ENCODE assay signal across 18 mouse cellular contexts in the genomic region with DNA sequence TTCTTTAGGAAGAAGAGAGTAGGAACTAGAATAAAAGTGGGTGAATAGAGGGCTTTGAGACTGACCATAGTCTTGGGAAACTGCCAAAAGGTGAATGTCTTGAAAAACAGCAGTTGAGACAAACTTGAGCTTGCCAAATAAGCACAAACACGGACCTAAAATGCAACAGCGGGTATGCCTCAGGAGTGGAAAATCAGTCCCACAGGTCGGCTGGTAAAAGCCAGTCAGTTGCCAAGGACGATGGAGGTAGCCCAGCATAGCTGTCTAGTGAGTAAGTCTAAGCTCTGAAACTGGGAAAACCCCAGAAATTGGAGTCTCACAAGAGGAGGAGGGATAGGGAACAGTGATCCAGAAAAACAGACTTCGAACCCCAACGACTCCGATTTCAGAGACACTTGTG. TPM values are rescaled to one million over a fixed set of nuclear protein-coding genes. Genes with fewer than 3 reads are reported as not detected.
DNase-seq lines count a peak whose midpoint lies in the region; ATAC-seq and TF ChIP-seq lines count a peak whose summit lies in the region.
"Had no signal": no experiment of that assay in that cellular context is flagged by ENCODE, and none has a peak within 500 bp of the region (broad histone marks: within the 10 kb centered on the region; RNA-seq: fewer than 3 reads in every experiment).

No protein-coding gene starts in this region.

- H3K4me3 ChIP-seq in hindbrain, embryonic 13.5 days = no peak overlapping the region
- no peak overlapping the region for H3K4me3 ChIP-seq in hindbrain, embryonic 11.5 days (ENCODE audit: low read depth, low read length)
- no peak overlapping the region for H3K4me3 ChIP-seq in embryonic fibroblast, embryonic 13.5 days (ENCODE audit: insufficient read depth, low read length)
- H3K4me3 ChIP-seq in limb, embryonic 14.5 days (replicated peaks; ENCODE audit: low read length) = no peak overlapping the region
- no peak overlapping the region for H3K4me3 ChIP-seq in intestine, embryonic 16.5 days (ENCODE audit: low read length)
- H3K4me3 ChIP-seq: heart, embryonic 13.5 days; neural tube, embryonic 12.5 days had no signal

- H3K4me1 ChIP-seq in hindbrain, embryonic 13.5 days (replicated peaks) = peaks cover 60% of the 10 kb centered on the region
- peaks cover 7% of the 10 kb centered on the region for H3K4me1 ChIP-seq in hindbrain, embryonic 11.5 days (replicated peaks; ENCODE audit: control insufficient read depth, insufficient read depth, low read length)
- peaks cover 10% of the 10 kb centered on the region for H3K4me1 ChIP-seq in embryonic fibroblast, embryonic 13.5 days (ENCODE audit: control insufficient read depth, insufficient read depth, low read length)
- H3K4me1 ChIP-seq in limb, embryonic 14.5 days (ENCODE audit: control insufficient read depth, insufficient read depth, low read length) = peaks cover 58% of the 10 kb centered on the region
- peaks cover 13% of the 10 kb centered on the region; the same call in 1 of the 2 replicates for H3K4me1 ChIP-seq in intestine, embryonic 16.5 days (ENCODE audit: control insufficient read depth, insufficient read depth, low read length)

- H3K9ac ChIP-seq in hindbrain, embryonic 13.5 days = no peak overlapping the region
- no peak overlapping the region for H3K9ac ChIP-seq in hindbrain, embryonic 11.5 days (ENCODE audit: low read depth, low read length)
- no peak overlapping the region for H3K9ac ChIP-seq in limb, embryonic 14.5 days (ENCODE audit: low read depth, low read length, severe bottlenecking)
- no peak overlapping the region for H3K9ac ChIP-seq in intestine, embryonic 16.5 days (ENCODE audit: low read depth, low read length)
- H3K9ac ChIP-seq: heart, embryonic 13.5 days; lung, embryonic 14.5 days; neural tube, embryonic 12.5 days had no signal

- H3K27ac ChIP-seq in hindbrain, embryonic 13.5 days = peak overlapping the region; percentile 64
- no peak overlapping the region for H3K27ac ChIP-seq in hindbrain, embryonic 11.5 days (ENCODE audit: low read depth, low read length)
- peak overlapping the region; percentile 38 for H3K27ac ChIP-seq in embryonic fibroblast, embryonic 13.5 days (ENCODE audit: insufficient read depth, low read length)
- peak overlapping the region; percentile 48; the same call in 1 of the 2 replicates for H3K27ac ChIP-seq in limb, embryonic 14.5 days (replicated peaks; ENCODE audit: low read depth, low read length)
- H3K27ac ChIP-seq in intestine, embryonic 16.5 days (ENCODE audit: low read length) = no peak overlapping the region
- H3K27ac ChIP-seq: heart, embryonic 13.5 days; neural tube, embryonic 12.5 days had no signal

- no peaks in the 10 kb centered on the region for H3K36me3 ChIP-seq in hindbrain, embryonic 13.5 days
- H3K36me3 ChIP-seq in hindbrain, embryonic 11.5 days (ENCODE audit: control insufficient read depth, insufficient read depth, low read length) = no peaks in the 10 kb centered on the region
- no peaks in the 10 kb centered on the region for H3K36me3 ChIP-seq in limb, embryonic 14.5 days (ENCODE audit: control insufficient read depth, insufficient read depth, low read length)
- no peaks in the 10 kb centered on the region for H3K36me3 ChIP-seq in intestine, embryonic 16.5 days (ENCODE audit: control insufficient read depth, insufficient read depth, low read length)
- H3K36me3 ChIP-seq: heart, embryonic 13.5 days had no signal

- no peak for TF ChIP-seq CTCF in Patski (IDR thresholded peaks at IDR 0.05)
- no peak for TF ChIP-seq CTCF in embryonic fibroblast, embryonic 13.5 days (IDR thresholded peaks at IDR 0.05; ENCODE audit: borderline replicate concordance, insufficient read depth, low read length)

- no peaks in the 10 kb centered on the region for H3K27me3 ChIP-seq in hindbrain, embryonic 13.5 days
- H3K27me3 ChIP-seq in hindbrain, embryonic 11.5 days (ENCODE audit: control insufficient read depth, insufficient read depth, low read length) = no peaks in the 10 kb centered on the region
- H3K27me3 ChIP-seq in Patski = no peaks in the 10 kb centered on the region
- no peaks in the 10 kb centered on the region for H3K27me3 ChIP-seq in limb, embryonic 14.5 days (ENCODE audit: control insufficient read depth, insufficient read depth, low read length)
- H3K27me3 ChIP-seq in intestine, embryonic 16.5 days (replicated peaks; ENCODE audit: control insufficient read depth, insufficient read depth, low read length) = no peaks in the 10 kb centered on the region
- H3K27me3 ChIP-seq: CH12.LX; neural tube, embryonic 12.5 days had no signal

- CTCF ChIA-PET in Patski (lab: Charles Lee) = interaction anchor here (0.9 to 1.2 kb wide), 4 partner anchors 9 to 41 kb away, joined by 3 to 4 read pairs (median 3); no protein-coding TSS in a partner anchor

- in situ Hi-C loops in Patski (cut with MboI; ENCODE audit: low pct_unique_long_range_greater_than_20kb) = no loop called here

- no peak for TF ChIP-seq POLR2A in embryonic fibroblast, embryonic 13.5 days (IDR thresholded peaks at IDR 0.05; ENCODE audit: low read depth, low read length)
- no peak for TF ChIP-seq POLR2A in limb, embryonic 14.5 days (IDR thresholded peaks at IDR 0.05; ENCODE audit: borderline replicate concordance, extremely low read depth, insufficient read depth, insufficient read length)

- H3K4me2 ChIP-seq in hindbrain, embryonic 13.5 days = no peak overlapping the region
- no peak overlapping the region for H3K4me2 ChIP-seq in hindbrain, embryonic 11.5 days (replicated peaks; ENCODE audit: low read depth, low read length)
- H3K4me2 ChIP-seq in limb, embryonic 14.5 days (replicated peaks; ENCODE audit: low read depth, low read length, severe bottlenecking) = no peak overlapping the region
- H3K4me2 ChIP-seq in intestine, embryonic 16.5 days (ENCODE audit: low read depth, low read length) = no peak overlapping the region
- H3K4me2 ChIP-seq: heart, embryonic 13.5 days; lung, embryonic 14.5 days; neural tube, embryonic 12.5 days had no signal

- H3K9me3 ChIP-seq in hindbrain, embryonic 13.5 days = no peaks in the 10 kb centered on the region
- H3K9me3 ChIP-seq in hindbrain, embryonic 11.5 days (ENCODE audit: control insufficient read depth, low read length) = no peaks in the 10 kb centered on the region; the same call in 1 of the 2 replicates
- H3K9me3 ChIP-seq in limb, embryonic 14.5 days (ENCODE audit: control insufficient read depth, low read length) = peaks cover 8% of the 10 kb centered on the region; the same call in 1 of the 2 replicates
- no peaks in the 10 kb centered on the region for H3K9me3 ChIP-seq in intestine, embryonic 16.5 days (ENCODE audit: control insufficient read depth, low read length)

- no peak for DNase-seq in hindbrain, embryonic 11.5 days (ENCODE audit: low spot score)
- DNase-seq in Patski (ENCODE audit: low read depth, low spot score) = peak; percentile 49
- no peak for DNase-seq in limb, embryonic 14.5 days (ENCODE audit: low spot score)
- no peak for DNase-seq in yolk sac, embryonic 10.5 days (ENCODE audit: low spot score)
- DNase-seq: cerebellum, adult 11 months; cerebellum, postnatal 36 days; kidney, adult 8-10 months; liver; lung, embryonic 14.5 days; retina, postnatal 1 day; thymus, adult 2 months had no signal

- no peak for ATAC-seq in hindbrain, embryonic 13.5 days (ENCODE audit: low FRiP score)
- no peak for ATAC-seq in hindbrain, embryonic 11.5 days (ENCODE audit: low FRiP score)
- peak; percentile 74 for ATAC-seq in Patski
- no peak for ATAC-seq in limb, embryonic 14.5 days (ENCODE audit: low FRiP score, low read depth)
- ATAC-seq in intestine, embryonic 16.5 days = no peak
- ATAC-seq: midbrain, embryonic 16.5 days had no signal

- WGBS in hindbrain, embryonic 13.5 days = 76% methylated on average over 7 of the region's 7 CpGs
- WGBS in hindbrain, embryonic 11.5 days = 85% methylated on average over 7 of the region's 7 CpGs
- 61% methylated on average over 7 of the region's 7 CpGs for WGBS in limb, embryonic 14.5 days
- 70% methylated on average over 7 of the region's 7 CpGs for WGBS in intestine, embryonic 16.5 days

- POLR2A ChIA-PET in Patski (lab: Charles Lee) = interaction anchor here (0.5 kb wide), 1 partner anchor 81 kb away, joined by 6 read pairs; no protein-coding TSS in a partner anchor

RNA-seq across cellular contexts. Expression of a gene that starts 39.5 kb away (rescaled TPM):
- 4.9 and 5.0 TPM in 2 replicates for polyA plus RNA-seq in hindbrain, embryonic 13.5 days (2015; fragmentation: Nextera tagmentation; extraction: Ambion mirVana)
- 10.6 and 13.1 TPM in 2 replicates for polyA plus RNA-seq in hindbrain, embryonic 11.5 days (2014; fragmentation: Nextera tagmentation; extraction: Ambion mirVana)
- 12.2 TPM for polyA plus RNA-seq in Patski (2021)
- polyA plus RNA-seq in embryonic fibroblast, embryonic 13.5 days (2011; ENCODE audit: insufficient read length, low read depth, missing spikeins) = 17.5 and 19.6 TPM in 2 replicates
- polyA plus RNA-seq in limb, embryonic 14.5 days (2012; rRNA removed) = 10.6 and 13.0 TPM in 2 replicates
- polyA plus RNA-seq in limb, embryonic 14.5 days (2014; fragmentation: Nextera tagmentation; extraction: Ambion mirVana) = 7.9 and 8.1 TPM in 2 replicates
- polyA plus RNA-seq in intestine, embryonic 16.5 days (2015; fragmentation: Nextera tagmentation; extraction: Ambion mirVana) = 5.7 and 6.7 TPM in 2 replicates

Comparison
In these comparisons a context has a peak if more than half of its experiments do, and no peak if none do; other contexts are left out.
1. H3K27ac ChIP-seq: peak in hindbrain, embryonic 13.5 days (single experiment), embryonic fibroblast, embryonic 13.5 days (single experiment) and limb, embryonic 14.5 days (single experiment); none in hindbrain, embryonic 11.5 days (single experiment) and intestine, embryonic 16.5 days (single experiment).